In the genomic region with DNA sequence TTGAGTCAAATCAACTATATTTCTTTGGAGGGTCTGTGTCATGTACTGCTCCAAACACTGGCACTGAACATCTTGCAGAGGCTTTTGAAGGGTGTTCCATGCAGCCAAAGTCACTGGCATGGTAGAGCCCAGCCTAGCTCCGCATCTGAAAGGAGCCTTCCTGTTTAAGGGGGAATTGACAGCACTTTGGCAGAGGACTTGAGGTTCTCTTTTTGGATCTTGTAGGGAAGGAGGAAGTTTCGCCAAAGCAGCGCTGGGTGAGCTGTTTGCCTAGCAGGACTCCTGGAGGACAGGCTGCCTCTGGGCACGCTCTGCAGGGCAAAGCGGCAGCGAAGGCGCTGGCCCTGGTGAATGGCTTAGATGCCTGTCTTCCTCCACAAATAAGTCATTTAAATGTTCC, we compare ENCODE assay signal across 14 mouse cellular contexts.
A peak's percentile ranks its signal among the peaks of the same experiment; 100 is the strongest.
DNase-seq lines count a peak whose midpoint lies in the region; ATAC-seq and TF ChIP-seq lines count a peak whose summit lies in the region.
"Had no signal": no experiment of that assay in that cellular context is flagged by ENCODE, and none has a peak within 500 bp of the region (broad histone marks: within the 10 kb centered on the region; RNA-seq: fewer than 3 reads in every experiment).

No protein-coding gene starts in this region.

- no peaks in the 10 kb centered on the region for H3K36me3 ChIP-seq in hindbrain, embryonic 13.5 days
- no peaks in the 10 kb centered on the region for H3K36me3 ChIP-seq in hindbrain, embryonic 11.5 days (ENCODE audit: control insufficient read depth, insufficient read depth, low read length)
- H3K36me3 ChIP-seq in megakaryocyte, embryonic 14.5 days (replicated peaks; ENCODE audit: low read length): no peaks in the 10 kb centered on the region
- H3K36me3 ChIP-seq: heart, embryonic 15.5 days; limb, embryonic 13.5 days had no signal

- H3K9ac ChIP-seq in hindbrain, embryonic 13.5 days: no peak overlapping the region
- no peak overlapping the region for H3K9ac ChIP-seq in hindbrain, embryonic 11.5 days (ENCODE audit: low read depth, low read length)
- H3K9ac ChIP-seq: heart, embryonic 15.5 days; limb, embryonic 13.5 days had no signal

- no peak for DNase-seq in cerebellum, adult 11-12 months
- DNase-seq in hindbrain, embryonic 11.5 days (ENCODE audit: low spot score): no peak
- peak; percentile 82 for DNase-seq in brain, embryonic 14.5 days (ENCODE audit: low read depth)
- no peak for DNase-seq in gastrocnemius, adult 8-10 months (ENCODE audit: low spot score in 2 of 2)
- DNase-seq: heart, adult 11 months; thymus, postnatal 25 days had no signal

- peaks cover 4% of the 10 kb centered on the region for H3K4me1 ChIP-seq in hindbrain, embryonic 13.5 days (replicated peaks)
- no peaks in the 10 kb centered on the region for H3K4me1 ChIP-seq in hindbrain, embryonic 11.5 days (replicated peaks; ENCODE audit: control insufficient read depth, insufficient read depth, low read length)
- no peaks in the 10 kb centered on the region for H3K4me1 ChIP-seq in megakaryocyte, embryonic 14.5 days
- H3K4me1 ChIP-seq: heart, embryonic 15.5 days had no signal

- no peak overlapping the region for H3K4me2 ChIP-seq in hindbrain, embryonic 13.5 days
- no peak overlapping the region for H3K4me2 ChIP-seq in hindbrain, embryonic 11.5 days (replicated peaks; ENCODE audit: low read depth, low read length)
- H3K4me2 ChIP-seq: heart, embryonic 15.5 days; limb, embryonic 13.5 days had no signal

- H3K9me3 ChIP-seq in hindbrain, embryonic 13.5 days: no peaks in the 10 kb centered on the region
- H3K9me3 ChIP-seq in hindbrain, embryonic 11.5 days (ENCODE audit: control insufficient read depth, low read length): no peaks in the 10 kb centered on the region
- no peaks in the 10 kb centered on the region for H3K9me3 ChIP-seq in megakaryocyte, embryonic 14.5 days
- H3K9me3 ChIP-seq: heart, embryonic 15.5 days; limb, embryonic 13.5 days had no signal

- TF ChIP-seq CTCF in brain, embryonic 14.5 days (IDR thresholded peaks at IDR 0.05; ENCODE audit: borderline replicate concordance, extremely low read depth, insufficient read depth, insufficient read length): no peak

- H3K4me3 ChIP-seq in hindbrain, embryonic 13.5 days: no peak overlapping the region
- H3K4me3 ChIP-seq in hindbrain, embryonic 11.5 days (ENCODE audit: low read depth, low read length): no peak overlapping the region
- H3K4me3 ChIP-seq in megakaryocyte, embryonic 14.5 days (replicated peaks): peak overlapping the region; percentile 18
- H3K4me3 ChIP-seq: heart, embryonic 15.5 days; limb, embryonic 13.5 days had no signal

- peak; percentile 54; the same call in 1 of the 2 replicates for ATAC-seq in cerebellum, adult (ENCODE audit: insufficient number of reproducible peaks, low FRiP score, low TSS enrichment)
- 0 out of 2 replicates have a peak, but pooled peaks have one; percentile 43 for ATAC-seq in hindbrain, embryonic 13.5 days (ENCODE audit: low FRiP score)
- no peak for ATAC-seq in hindbrain, embryonic 11.5 days (ENCODE audit: low FRiP score)
- ATAC-seq in megakaryocyte, adult 5-6 weeks (ENCODE audit: poor library complexity, severe bottlenecking): no peak
- ATAC-seq: activated CD4-positive, CD25-positive, alpha-beta regulatory T cell, adult 4 months had no signal

- no peak overlapping the region for H3K27ac ChIP-seq in hindbrain, embryonic 13.5 days
- no peak overlapping the region for H3K27ac ChIP-seq in hindbrain, embryonic 11.5 days (ENCODE audit: low read depth, low read length)
- H3K27ac ChIP-seq: heart, embryonic 15.5 days; limb, embryonic 13.5 days had no signal

- no peak for TF ChIP-seq POLR2A in brain, embryonic 14.5 days (IDR thresholded peaks at IDR 0.05; ENCODE audit: borderline replicate concordance, extremely low read depth, insufficient read depth, insufficient read length, poor library complexity, severe bottlenecking)

- no peaks in the 10 kb centered on the region for H3K27me3 ChIP-seq in hindbrain, embryonic 13.5 days
- no peaks in the 10 kb centered on the region for H3K27me3 ChIP-seq in hindbrain, embryonic 11.5 days (ENCODE audit: control insufficient read depth, insufficient read depth, low read length)
- no peaks in the 10 kb centered on the region for H3K27me3 ChIP-seq in megakaryocyte, embryonic 14.5 days (replicated peaks)
- H3K27me3 ChIP-seq: CH12.LX; heart, embryonic 15.5 days; limb, embryonic 13.5 days had no signal

- 48% methylated on average over 7 of the region's 7 CpGs for WGBS in hindbrain, embryonic 13.5 days
- 68% methylated on average over 7 of the region's 7 CpGs for WGBS in hindbrain, embryonic 11.5 days

Comparison
In these comparisons a context has a peak if more than half of its experiments do, and no peak if none do; other contexts are left out.
1. ATAC-seq: peak in cerebellum, adult (single experiment) and hindbrain, embryonic 13.5 days (single experiment); none in hindbrain, embryonic 11.5 days (single experiment) and megakaryocyte, adult 5-6 weeks (single experiment).